Mouse (Mus musculus) bone marrow macrophage, adult 2 months (primary cell): Measurements from ENCODE around the gene Ptprd. TPM values are rescaled to one million over a fixed set of nuclear protein-coding genes. Genes with fewer than 3 reads are reported as not detected.

ENCODE experiments used
- H3K27ac ChIP-seq: 2 replicates; pipeline ENCODE4 v1.5.1; 2012; ENCODE audit warnings: low read depth, low read length; ENCODE audit not compliant: insufficient read depth
- H3K4me1 ChIP-seq: 2 replicates; pipeline ENCODE4 v1.6.1; 2012; ENCODE audit warnings: low read length; ENCODE audit not compliant: control insufficient read depth, insufficient read depth
- H3K4me3 ChIP-seq: 2 replicates; pipeline ENCODE4 v1.5.1; 2012; ENCODE audit warnings: mild to moderate bottlenecking, low read length, moderate library complexity; ENCODE audit not compliant: insufficient read depth
- CTCF ChIP-seq: IDR thresholded peaks from 2 replicates; pipeline ENCODE4 v1.5.1; 2012; ENCODE audit warnings: low read depth, mild to moderate bottlenecking, low read length, moderate library complexity
- POLR2A ChIP-seq: IDR thresholded peaks from 2 replicates; pipeline ENCODE4 v1.6.1; 2012; ENCODE audit warnings: mild to moderate bottlenecking, low read depth, low read length, borderline replicate concordance
- polyA plus RNA-seq: library from polyadenylated mRNA; stranded (reverse); fragments of >200 nt; gene quantifications from 2 replicates; pipeline ENCODE4 v1.2.4, GENCODE M21; 2012; ENCODE audit not compliant: missing spikeins, insufficient read depth, insufficient read length

Ptprd gene
- polyA plus RNA-seq, 1 experiment = 1.4 TPM

DNA sequence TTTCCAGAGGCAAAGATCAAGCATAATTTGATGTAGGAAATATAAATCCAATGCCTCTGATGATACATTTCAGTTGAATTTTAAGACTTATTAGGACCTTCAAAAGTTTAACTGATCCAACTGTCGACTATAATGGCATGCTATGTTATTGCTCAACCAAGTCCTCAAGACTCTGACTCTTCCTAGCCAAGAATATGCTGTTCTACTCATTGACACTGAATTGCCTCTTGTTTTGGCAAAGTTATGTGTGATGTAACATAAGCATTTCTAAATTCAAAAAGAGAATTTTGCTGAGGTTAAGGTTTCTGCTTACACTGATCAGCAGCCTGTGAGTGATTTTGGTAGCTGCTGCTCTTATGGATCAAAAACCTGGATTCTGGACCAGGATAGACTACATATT, 1475.9 kb downstream of the Ptprd start:
- no peaks in the 10 kb centered on the region for H3K4me1 ChIP-seq
- no peak overlapping the region for H3K4me3 ChIP-seq
- H3K27ac ChIP-seq = no peak overlapping the region
- TF ChIP-seq CTCF (no peak), POLR2A (no peak)

DNA sequence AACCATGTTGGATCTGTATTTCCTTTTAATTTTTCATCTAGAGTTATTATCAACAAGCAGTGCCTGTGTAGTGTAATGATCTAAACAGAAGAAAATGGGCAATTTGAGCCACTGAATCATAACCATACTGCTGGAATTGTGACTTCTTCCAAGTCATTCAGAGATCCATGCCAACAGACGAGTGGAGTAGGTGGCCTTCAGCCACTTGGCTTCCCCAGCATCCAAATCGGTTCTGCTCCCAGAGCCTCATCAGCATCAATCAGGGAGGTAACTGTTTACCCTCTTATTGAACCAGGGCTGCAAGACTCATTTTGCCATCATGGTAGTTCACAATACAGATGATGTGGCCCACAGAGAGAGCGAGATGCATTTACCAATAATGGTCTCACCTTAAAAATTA, 1536.0 kb downstream of the Ptprd start:
- Histone ChIP-seq H3K27ac (no peak overlapping the region), H3K4me3 (no peak overlapping the region), H3K4me1 (no peaks in the 10 kb centered on the region)
- no peak for TF ChIP-seq POLR2A
- TF ChIP-seq CTCF = no peak

DNA sequence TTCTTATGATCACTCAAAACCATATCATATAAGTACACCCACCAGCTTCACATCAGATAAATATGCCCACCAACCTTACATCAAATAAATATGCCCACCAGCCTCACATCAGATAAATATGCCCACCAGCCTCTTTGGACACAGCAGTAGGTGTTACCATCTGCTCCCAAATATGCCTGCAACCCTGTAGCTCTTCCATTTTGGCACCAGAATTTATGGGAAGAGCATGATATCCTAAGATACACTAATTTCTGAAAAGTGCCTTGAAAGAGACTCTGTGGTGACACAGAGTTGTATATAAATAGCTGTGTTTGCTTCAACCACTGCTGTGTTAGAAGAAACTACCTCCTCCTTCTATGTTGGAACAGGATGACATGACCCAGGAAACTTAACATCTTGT, 1538.5 kb downstream of the Ptprd start:
- no peak for TF ChIP-seq POLR2A
- TF ChIP-seq CTCF = no peak
- Histone ChIP-seq H3K4me3 (no peak overlapping the region), H3K27ac (no peak overlapping the region), H3K4me1 (no peaks in the 10 kb centered on the region)

DNA sequence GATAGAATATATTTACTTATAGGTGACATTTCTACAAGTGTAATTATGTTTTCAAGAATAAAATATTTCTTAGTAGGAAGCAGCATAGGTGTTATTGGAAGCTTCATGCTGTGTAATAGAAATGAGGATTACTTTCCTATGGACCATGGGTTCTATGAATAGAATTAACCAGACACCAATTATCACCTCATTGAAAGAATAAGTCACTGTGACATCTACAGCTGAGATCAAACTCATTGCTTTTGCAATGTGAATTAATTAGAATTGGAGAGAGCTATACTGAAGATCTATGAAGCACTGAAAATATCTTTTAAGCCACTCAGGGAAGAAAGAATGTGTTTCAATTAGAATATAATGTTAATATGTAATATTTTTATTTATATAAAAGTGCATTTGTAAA, 1539.1 kb downstream of the Ptprd start:
- Histone ChIP-seq H3K4me3 (no peak overlapping the region), H3K4me1 (no peaks in the 10 kb centered on the region), H3K27ac (no peak overlapping the region)
- TF ChIP-seq POLR2A (no peak), CTCF (no peak)

DNA sequence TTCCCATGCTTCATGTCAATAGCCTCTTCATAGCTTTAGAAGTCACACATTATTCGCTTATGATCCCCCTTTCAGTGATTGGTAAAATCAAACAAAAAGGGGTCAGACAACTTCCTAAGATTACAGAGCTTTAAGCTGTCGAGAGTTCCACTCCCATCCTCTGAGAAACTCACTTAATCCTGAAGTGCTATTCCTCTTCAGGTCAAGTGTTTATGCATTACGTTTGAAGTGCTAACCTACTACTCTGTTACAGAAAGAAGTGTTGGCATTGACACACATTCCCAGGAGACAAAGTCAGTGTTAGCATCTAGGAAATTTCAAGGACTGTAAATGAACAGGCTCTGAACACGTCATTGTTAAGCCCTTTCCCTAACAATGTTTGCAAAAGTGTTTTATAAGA, 1550.0 kb downstream of the Ptprd start:
- Histone ChIP-seq H3K4me1 (no peaks in the 10 kb centered on the region), H3K4me3 (no peak overlapping the region), H3K27ac (no peak overlapping the region)
- TF ChIP-seq POLR2A = no peak
- TF ChIP-seq CTCF = no peak

DNA sequence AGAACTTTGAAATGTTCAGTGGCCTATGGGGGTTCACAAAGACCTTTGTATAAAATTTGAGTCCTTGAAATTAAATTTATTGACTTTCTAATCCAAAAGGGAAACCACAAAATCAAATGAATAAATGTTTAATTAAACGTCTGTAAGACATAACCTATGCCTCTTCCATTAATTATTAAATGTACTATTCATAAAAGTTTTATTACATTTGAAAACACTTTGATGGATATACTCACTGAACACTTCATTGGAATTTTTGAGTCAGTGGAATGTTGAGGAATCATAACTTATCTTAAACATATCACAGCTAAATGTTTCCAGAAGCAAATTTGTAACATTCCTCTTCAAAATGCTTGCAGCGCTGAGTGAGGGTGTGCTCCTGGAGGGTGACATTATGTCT, 1551.6 kb downstream of the Ptprd start:
- Histone ChIP-seq H3K4me3 (no peak overlapping the region), H3K4me1 (no peaks in the 10 kb centered on the region), H3K27ac (no peak overlapping the region)
- TF ChIP-seq POLR2A = no peak
- TF ChIP-seq CTCF = no peak

DNA sequence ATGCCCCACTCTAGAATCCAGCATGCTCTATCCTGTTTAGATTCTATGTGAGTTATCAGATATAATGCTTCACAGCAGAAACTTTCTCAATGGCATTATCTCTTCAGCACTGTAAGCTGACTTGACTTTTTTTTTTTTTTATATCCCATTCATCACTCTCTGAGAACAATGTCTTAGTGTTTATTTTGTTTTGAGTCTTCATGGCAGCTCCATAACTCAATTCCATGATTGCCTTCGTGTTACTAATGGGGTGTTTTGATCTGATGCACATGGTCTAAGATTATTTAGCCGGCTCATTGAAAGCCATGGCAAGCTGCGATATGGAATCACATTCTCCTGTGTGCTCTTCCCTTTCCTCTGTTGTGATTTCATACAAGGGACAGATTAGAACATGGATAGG, 1555.0 kb downstream of the Ptprd start:
- Histone ChIP-seq H3K4me1 (no peaks in the 10 kb centered on the region), H3K4me3 (no peak overlapping the region), H3K27ac (no peak overlapping the region)
- no peak for TF ChIP-seq CTCF
- no peak for TF ChIP-seq POLR2A

DNA sequence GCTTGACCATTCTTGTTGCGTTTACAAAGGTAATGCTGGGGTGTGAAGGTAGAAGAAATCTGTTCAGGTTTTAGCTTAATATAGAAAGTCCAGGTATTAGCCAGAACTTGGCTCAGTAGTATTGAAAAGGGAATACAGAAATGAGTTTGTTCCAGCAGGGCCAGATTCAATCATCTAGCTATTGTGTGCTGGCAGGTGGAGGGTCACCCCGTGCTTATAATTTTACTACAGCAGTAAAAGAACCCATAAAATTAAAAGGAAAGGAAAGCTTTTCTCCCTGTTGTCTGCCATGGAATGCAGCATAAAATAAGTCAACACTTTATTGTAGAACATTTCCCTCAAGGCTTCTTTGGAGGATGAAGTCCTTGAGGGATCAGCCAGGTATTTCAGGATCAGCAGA, 1558.8 kb downstream of the Ptprd start:
- TF ChIP-seq CTCF (no peak), POLR2A (no peak)
- no peak overlapping the region for H3K4me3 ChIP-seq
- H3K4me1 ChIP-seq = no peaks in the 10 kb centered on the region
- H3K27ac ChIP-seq = no peak overlapping the region

DNA sequence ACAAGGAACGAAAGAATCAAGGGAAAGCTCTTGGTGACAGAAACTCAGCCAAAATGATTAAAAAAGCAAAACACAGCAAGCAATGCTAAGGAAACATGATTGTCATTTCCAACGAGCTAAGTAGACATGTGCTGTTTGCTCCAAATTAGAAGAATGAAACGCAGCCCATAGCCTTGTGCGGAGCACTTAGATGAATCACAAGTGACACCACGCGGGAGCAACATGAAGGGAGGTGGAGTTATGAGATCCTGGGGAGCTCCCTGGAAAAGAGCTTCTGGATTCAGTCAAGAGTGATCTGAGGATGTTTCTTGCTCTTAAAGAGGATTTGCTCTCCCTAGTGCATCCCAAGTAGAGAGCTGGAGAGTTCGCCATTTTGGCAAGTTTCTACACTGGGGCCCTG, 1590.0 kb downstream of the Ptprd start:
- Histone ChIP-seq H3K4me1 (no peaks in the 10 kb centered on the region), H3K27ac (no peak overlapping the region), H3K4me3 (no peak overlapping the region)
- no peak for TF ChIP-seq POLR2A
- TF ChIP-seq CTCF = no peak

DNA sequence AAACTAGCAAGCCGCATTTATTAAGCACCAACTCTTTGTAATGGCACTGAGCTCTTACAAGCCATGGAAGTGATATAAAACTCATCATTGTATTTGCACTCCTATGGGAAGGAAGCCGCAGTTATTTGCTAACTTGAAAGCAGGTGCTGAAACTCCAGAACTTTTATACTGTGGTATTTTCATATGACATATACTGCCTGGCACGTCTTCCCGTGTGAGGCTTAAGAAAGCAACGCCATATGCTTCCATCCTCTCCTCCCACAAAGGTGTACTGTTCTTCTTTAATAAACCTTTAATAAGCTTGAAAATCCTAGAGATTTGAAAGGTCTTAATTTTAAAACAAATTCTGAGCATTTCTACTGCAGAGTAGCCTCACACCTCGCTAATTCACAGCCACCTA, 1595.1 kb downstream of the Ptprd start:
- Histone ChIP-seq H3K4me3 (no peak overlapping the region), H3K27ac (no peak overlapping the region), H3K4me1 (no peaks in the 10 kb centered on the region)
- TF ChIP-seq CTCF (no peak), POLR2A (no peak)

DNA sequence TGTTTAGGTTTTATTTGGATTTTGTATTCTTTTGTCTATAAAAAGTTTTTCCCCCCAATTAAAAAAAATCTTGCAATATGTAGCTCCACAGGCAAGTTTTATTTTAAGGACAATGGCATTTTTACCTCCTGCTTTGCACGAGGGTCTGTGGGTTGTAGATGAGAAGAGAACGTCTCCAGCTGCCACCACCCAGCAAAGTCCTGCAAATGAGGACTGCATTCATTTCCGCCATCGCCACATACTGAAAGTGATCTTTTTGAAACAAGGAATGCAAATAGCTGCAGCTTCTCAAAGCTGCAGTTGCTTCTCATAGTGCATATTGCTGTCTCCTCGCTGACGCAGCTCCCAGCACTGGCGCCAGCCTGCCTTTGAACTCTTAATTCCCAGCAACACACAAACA, 1603.5 kb downstream of the Ptprd start:
- TF ChIP-seq CTCF (no peak), POLR2A (no peak)
- H3K27ac ChIP-seq = no peak overlapping the region
- no peak overlapping the region for H3K4me3 ChIP-seq
- H3K4me1 ChIP-seq = no peaks in the 10 kb centered on the region
